Mouse (Mus musculus) forelimb bud, embryonic 11.5 days (tissue): Measurements from ENCODE around the gene Lce3c.

Source experiments
- DNase-seq: peaks from one replicate; pipeline ENCODE4 v3.0.0-alpha.2; 2012; ENCODE audit warnings: low read depth, low spot score

Lce3c gene

GRCm38 (mm10) chr3:92944186-92944585 lies at the start of gene Lce3c:
Gene Lce3c (plus strand): TSS chr3:92944486.
- DNase-seq: no peak

GRCm38 (mm10) chr3:92894489-92894888 lies 49.8 kb upstream of the Lce3c start:
- no peak for DNase-seq

GRCm38 (mm10) chr3:92902992-92903391 lies 41.3 kb upstream of the Lce3c start:
- peak; percentile 7 for DNase-seq

GRCm38 (mm10) chr3:92903640-92904039 lies 40.6 kb upstream of the Lce3c start:
- DNase-seq: peak; percentile 40

- DNase-seq: no peak
Measured at GRCm38 (mm10) chr3:92905182-92905581, 39.1 kb upstream of the Lce3c start.

- DNase-seq: peak; percentile 33
Measured at GRCm38 (mm10) chr3:92907571-92907970, 36.7 kb upstream of the Lce3c start.

- no peak for DNase-seq
Measured at GRCm38 (mm10) chr3:92920364-92920763, 23.9 kb upstream of the Lce3c start.

GRCm38 (mm10) chr3:92926130-92926529 lies 18.2 kb upstream of the Lce3c start, which contains the start of gene Lce3a:
Gene Lce3a (minus strand): TSS chr3:92926230.
- DNase-seq: no peak

GRCm38 (mm10) chr3:92932679-92933078 lies 11.6 kb upstream of the Lce3c start, which contains the start of gene Lce3b:
Gene Lce3b (plus strand): TSS chr3:92932979.
- DNase-seq: no peak

- DNase-seq: no peak
Measured at GRCm38 (mm10) chr3:92957090-92957489, 12.8 kb downstream of the Lce3c start, which contains the start of gene Lce3d. Gene Lce3d (plus strand): TSS chr3:92957390.

- no peak for DNase-seq
Measured at GRCm38 (mm10) chr3:92966761-92967160, 22.5 kb downstream of the Lce3c start, which contains the start of gene Lce3e. Gene Lce3e (plus strand): TSS chr3:92967061.

GRCm38 (mm10) chr3:92978484-92978883 lies 34.2 kb downstream of the Lce3c start:
- no peak for DNase-seq

GRCm38 (mm10) chr3:92991926-92992325 lies 47.6 kb downstream of the Lce3c start, which contains the start of gene Lce3f:
Gene Lce3f (plus strand): TSS chr3:92992226.
- DNase-seq: no peak
